Mouse (Mus musculus) olfactory bulb, adult 2 months (tissue): ENCODE data around the gene Eif4g2.

Experiments
- CTCF ChIP-seq: fragments of 200-500 bp; IDR thresholded peaks from 2 replicates; pipeline ENCODE4 v1.5.1; 2012; ENCODE audit warnings: low read depth, mild to moderate bottlenecking, low read length, moderate library complexity; ENCODE audit not compliant: insufficient read depth
- POLR2A ChIP-seq: fragments of 200-500 bp; IDR thresholded peaks from 2 replicates; pipeline ENCODE4 v1.6.1; 2012; ENCODE audit warnings: mild to moderate bottlenecking, low read depth, low read length, moderate library complexity; ENCODE audit not compliant: insufficient read depth

DNA sequence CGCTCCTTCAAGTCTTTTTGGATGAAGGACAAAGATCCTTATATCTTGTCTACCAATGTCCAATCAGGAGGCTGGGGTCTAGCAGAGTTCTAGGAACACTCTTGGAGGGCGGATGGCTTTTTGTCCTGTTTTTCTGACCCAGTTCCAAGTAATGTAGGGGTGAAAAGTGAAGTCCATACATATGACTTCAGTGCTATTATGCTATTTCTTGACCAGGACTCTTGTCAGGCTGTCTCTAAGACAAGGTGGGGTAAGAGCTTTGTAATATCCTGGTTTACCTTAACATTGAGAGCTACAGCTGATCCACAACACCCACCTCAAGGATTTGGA lies 12.7 kb downstream of the Eif4g2 start:
- TF ChIP-seq CTCF (no peak), POLR2A (no peak)
